Mouse (Mus musculus): ENCODE results near the gene Car9.
"Not testable (repeated sequence)": the region's sequence is repeated elsewhere in the genome, so short reads cannot be mapped to it uniquely, and the experiment has no call there.

DNA sequence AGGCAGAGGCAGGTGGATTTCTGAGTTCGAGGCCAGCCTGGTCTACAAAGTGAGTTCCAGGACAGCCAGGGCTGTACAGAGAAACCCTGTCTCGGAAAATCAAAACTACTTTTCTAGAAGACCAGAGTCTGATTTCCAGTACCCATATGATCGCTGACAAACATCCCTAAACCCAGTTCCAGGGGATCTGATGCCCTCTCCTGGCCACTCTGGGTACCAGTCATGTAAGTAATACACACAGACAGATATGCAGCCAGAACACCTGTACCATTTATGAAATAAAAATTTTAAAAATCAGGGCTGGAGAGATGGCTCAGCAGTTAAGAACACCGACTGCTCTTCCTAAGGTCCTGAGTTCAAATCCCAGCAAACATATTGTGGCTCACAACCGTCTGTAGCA, 21.1 kb upstream of the Car9 start:
- TF ChIP-seq CTCF, EP300 (IDR thresholded peaks at IDR 0.05): not testable (repeated sequence)

Data from lung, postnatal 0 days (tissue).